Mouse (Mus musculus) embryonic fibroblast, embryonic 13.5 days (primary cell): ENCODE measurements around the gene Lrig2.

Source experiments
- CTCF ChIP-seq: IDR thresholded peaks from 2 replicates; pipeline ENCODE4 v1.5.1; 2011; ENCODE audit warnings: mild to moderate bottlenecking, control low read depth, low read length, moderate library complexity, borderline replicate concordance; ENCODE audit not compliant: insufficient read depth
- POLR2A ChIP-seq: IDR thresholded peaks from 2 replicates; pipeline ENCODE4 v1.6.1; 2011; ENCODE audit warnings: low read depth, mild to moderate bottlenecking, control low read depth, low read length, moderate library complexity

DNA sequence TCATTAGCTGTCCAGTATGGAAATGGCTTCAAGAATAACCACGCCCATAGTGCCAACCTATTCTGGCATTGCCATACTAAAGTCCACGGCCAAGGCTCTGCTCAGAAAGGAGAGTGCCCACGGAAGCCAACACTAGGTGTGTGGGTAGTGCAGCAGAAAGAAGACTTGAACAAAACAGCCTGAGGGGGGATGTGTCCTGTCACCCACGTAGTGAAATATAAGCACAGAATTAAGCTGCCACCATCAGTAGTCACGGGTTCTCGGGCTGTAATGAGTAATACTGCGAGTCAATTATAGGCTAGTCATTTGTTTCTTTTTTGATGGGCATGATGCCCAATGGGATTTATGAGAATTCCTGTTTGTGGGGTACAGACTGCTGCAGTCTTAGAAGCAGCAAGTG, 104.2 kb downstream of the Lrig2 start:
- TF ChIP-seq POLR2A (no peak), CTCF (no peak)
